Mouse (Mus musculus): ENCODE results near the gene Ccdc88c. TPM values are rescaled to one million over a fixed set of nuclear protein-coding genes. Genes with fewer than 3 reads are reported as not detected.

Gene Ccdc88c
- total RNA-seq, 2 experiments from 2014 or later: 28.4 to 34.7 TPM

GRCm38 (mm10) chr12:101013078-101013665 is 15.7 kb downstream of the Ccdc88c start:
- no peak for TF ChIP-seq CTCF (IDR thresholded peaks at IDR 0.05)
- Histone ChIP-seq H3K4me3 (peak overlapping the region; percentile 50; the same call in 1 of the 2 replicates), H3K27ac (peak overlapping the region; percentile 97)
- DNase-seq: no peak
- intact Hi-C loops (cut with DNase I): no loop called here

- Histone ChIP-seq H3K27ac (peak overlapping the region; percentile 97), H3K4me3 (peak overlapping the region; percentile 50)
- no peak for TF ChIP-seq CTCF (IDR thresholded peaks at IDR 0.05)
- DNase-seq: peak; percentile 68
- intact Hi-C loops (cut with DNase I): no loop called here
Observed at GRCm38 (mm10) chr12:101012197-101013077, 16.4 kb downstream of the Ccdc88c start.

DNA sequence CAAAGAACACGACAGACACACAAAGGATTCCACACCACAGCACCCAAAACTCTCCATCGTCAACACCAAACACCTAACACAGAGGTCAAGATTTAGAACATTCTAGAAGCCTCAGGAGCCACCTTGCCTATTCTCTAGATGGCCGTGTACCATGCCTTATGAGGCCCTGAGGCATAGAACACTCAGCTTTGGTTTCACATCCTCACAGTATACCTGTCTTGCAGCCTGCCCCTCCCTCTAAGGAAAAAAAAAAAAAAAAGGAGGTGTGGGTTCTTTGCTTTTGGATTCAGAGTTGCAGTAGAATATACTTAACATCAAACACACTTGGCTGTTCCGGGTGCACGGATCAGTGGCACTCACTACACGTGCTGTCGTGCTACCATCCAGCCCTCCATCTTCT is 17.8 kb downstream of the Ccdc88c start:
- no peak for TF ChIP-seq CTCF (IDR thresholded peaks at IDR 0.05)
- no peak for DNase-seq
- Histone ChIP-seq H3K27ac (peak overlapping the region; percentile 97), H3K4me3 (no peak overlapping the region)
- intact Hi-C loops (cut with DNase I): no loop called here

- TF ChIP-seq CTCF (IDR thresholded peaks at IDR 0.05): no peak
- intact Hi-C loops (cut with DNase I): no loop called here
- peak; percentile 87 for DNase-seq
- Histone ChIP-seq H3K27ac (peak overlapping the region; percentile 97), H3K4me3 (no peak overlapping the region; the same call in 1 of the 2 replicates)
Observed at GRCm38 (mm10) chr12:101010148-101010920, 18.5 kb downstream of the Ccdc88c start.

DNA sequence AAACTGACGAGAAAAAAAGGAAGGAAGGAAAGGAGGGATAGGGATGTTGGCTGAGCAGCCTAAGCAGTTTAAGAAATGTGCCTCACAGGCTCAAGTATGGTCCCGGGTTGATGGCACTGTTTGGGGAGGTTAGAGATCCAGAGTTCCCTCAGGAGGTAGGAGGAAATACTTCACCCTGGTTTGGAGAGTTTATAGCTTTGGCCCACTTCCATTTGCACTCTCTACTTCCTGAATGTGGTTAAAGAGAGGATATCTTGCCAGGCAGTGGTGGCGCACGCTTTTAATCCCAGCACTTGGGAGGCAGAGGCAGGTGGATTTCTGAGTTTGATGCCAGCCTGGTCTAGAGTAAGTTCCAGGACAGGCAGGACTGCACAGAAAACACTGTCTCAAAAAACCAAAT is 19.6 kb downstream of the Ccdc88c start:
- intact Hi-C loops (cut with DNase I): no loop called here
- Histone ChIP-seq H3K27ac (peak overlapping the region; percentile 97), H3K4me3 (no peak overlapping the region)
- no peak for TF ChIP-seq CTCF (IDR thresholded peaks at IDR 0.05)
- DNase-seq: no peak

DNA sequence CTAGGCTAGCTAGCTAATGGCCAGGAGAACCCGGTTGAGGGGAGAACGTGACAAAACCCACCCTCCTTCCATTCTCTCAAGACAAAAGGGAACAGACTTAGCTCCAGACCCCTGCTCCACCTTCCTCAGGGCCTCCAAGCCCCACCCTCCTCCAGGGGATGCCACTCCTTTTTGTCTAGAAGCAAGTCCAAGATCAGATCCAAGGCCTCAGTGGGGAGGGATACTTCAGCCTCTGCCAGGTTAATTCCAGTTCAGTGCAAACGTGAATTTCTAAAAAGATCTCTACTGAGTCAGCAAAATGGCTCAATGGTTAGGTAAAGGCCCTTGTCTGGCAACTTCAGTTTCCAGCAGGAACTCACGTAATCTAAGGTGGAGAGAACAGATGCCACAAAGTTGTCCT is 20.2 kb downstream of the Ccdc88c start:
- intact Hi-C loops (cut with DNase I): no loop called here
- DNase-seq: peak; percentile 46
- Histone ChIP-seq H3K27ac (peak overlapping the region; percentile 97), H3K4me3 (peak overlapping the region; percentile 17; the same call in 1 of the 2 replicates)
- TF ChIP-seq CTCF (IDR thresholded peaks at IDR 0.05): no peak

GRCm38 (mm10) chr12:101007968-101008481 is 20.8 kb downstream of the Ccdc88c start:
- DNase-seq: peak; percentile 90
- TF ChIP-seq CTCF (IDR thresholded peaks at IDR 0.05): no peak
- Histone ChIP-seq H3K4me3 (peak overlapping the region; percentile 31), H3K27ac (peak overlapping the region; percentile 97)
- intact Hi-C loops (cut with DNase I): no loop called here

GRCm38 (mm10) chr12:101007427-101007826 is 21.4 kb downstream of the Ccdc88c start:
- intact Hi-C loops (cut with DNase I): no loop called here
- H3K4me3 ChIP-seq: peak overlapping the region; percentile 31
- H3K27ac ChIP-seq: peak overlapping the region; percentile 97
- no peak for TF ChIP-seq CTCF (IDR thresholded peaks at IDR 0.05)
- DNase-seq: no peak

- Histone ChIP-seq H3K4me3 (no peak overlapping the region), H3K27ac (peak overlapping the region; percentile 97)
- intact Hi-C loops (cut with DNase I): no loop called here
- DNase-seq: peak; percentile 73
- TF ChIP-seq CTCF (IDR thresholded peaks at IDR 0.05): no peak
Observed at GRCm38 (mm10) chr12:101005665-101006420, 23.0 kb downstream of the Ccdc88c start.

DNA sequence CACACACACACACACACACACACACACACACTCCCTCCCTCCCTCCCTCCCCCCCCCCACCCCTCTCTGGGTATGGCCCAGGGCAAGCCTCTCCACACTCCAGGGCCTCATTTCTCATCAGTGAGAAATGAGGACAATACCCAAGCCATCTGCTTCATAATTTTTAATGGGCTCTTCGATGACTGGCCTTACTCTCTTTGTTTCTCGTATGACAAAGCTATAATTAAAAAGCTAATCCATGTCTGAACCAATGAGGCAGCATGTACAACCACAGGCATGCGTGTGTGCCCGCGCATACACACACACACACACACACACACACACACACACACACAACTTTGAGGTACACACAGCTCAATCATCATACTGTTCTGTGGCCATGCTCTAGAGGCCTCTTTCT is 23.9 kb downstream of the Ccdc88c start:
- DNase-seq: no peak
- no peak for TF ChIP-seq CTCF (IDR thresholded peaks at IDR 0.05)
- Histone ChIP-seq H3K27ac (peak overlapping the region; percentile 97), H3K4me3 (no peak overlapping the region)
- intact Hi-C loops (cut with DNase I): no loop called here

GRCm38 (mm10) chr12:101002801-101003513 is 25.9 kb downstream of the Ccdc88c start:
- TF ChIP-seq CTCF (IDR thresholded peaks at IDR 0.05): no peak
- intact Hi-C loops (cut with DNase I): no loop called here
- no peak for DNase-seq
- H3K4me3 ChIP-seq: no peak overlapping the region
- peak overlapping the region; percentile 63 for H3K27ac ChIP-seq
